Mouse (Mus musculus): ENCODE data around the gene Olfr1098. TPM values are rescaled to one million over a fixed set of nuclear protein-coding genes. Genes with fewer than 3 reads are reported as not detected.

Gene Olfr1098
- not detected in 2 replicates for polyA plus RNA-seq (2015; fragmentation: Nextera tagmentation; extraction: Ambion mirVana)

DNA sequence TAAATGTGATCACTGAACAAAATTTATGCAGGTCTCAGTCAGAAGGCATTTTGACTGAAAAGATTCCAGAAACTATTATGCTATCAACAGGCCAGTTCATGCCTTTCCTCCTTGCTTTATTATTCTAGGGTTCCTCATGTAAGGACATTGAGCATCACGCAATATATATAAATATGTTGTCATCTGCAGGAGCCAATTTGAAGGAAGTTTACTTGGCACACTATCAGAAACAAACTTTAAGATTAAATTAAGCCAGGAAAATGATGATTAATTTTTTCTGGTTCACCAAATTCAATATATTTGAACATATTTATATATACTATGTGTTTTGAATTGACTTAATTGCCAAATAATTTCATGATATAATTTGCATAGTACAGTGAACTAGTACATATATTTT is at the start of gene Olfr1098:
Olfr1098 (minus strand) TSS at position 101 of the 400 bp plus-strand sequence.
- H3K9ac ChIP-seq (ENCODE audit: low read depth, low read length), result no peak within 1 kb of the TSS
- ATAC-seq, result no peak
- no peak for TF ChIP-seq CTCF (IDR thresholded peaks at IDR 0.05; ENCODE audit: low read depth)

DNA sequence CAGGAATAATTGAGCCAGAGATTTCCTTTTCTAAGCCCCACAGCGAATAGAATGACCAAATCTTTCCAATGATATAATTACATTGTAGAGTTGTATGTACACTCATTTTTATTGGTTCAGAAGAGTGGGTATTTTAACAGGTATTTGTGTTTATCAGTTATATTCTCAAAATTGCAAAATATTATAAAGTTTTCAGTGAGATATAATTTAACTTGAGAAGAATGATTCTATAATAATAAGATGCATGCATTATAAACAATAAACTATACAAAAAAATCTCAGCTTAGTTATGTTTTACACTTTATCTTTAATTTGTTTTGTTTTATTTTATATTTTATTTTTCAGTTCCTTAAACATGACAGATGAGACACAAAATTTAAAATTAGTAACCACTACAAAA is 36.2 kb upstream of the Olfr1098 start, which contains the start of gene Olfr1099:
Olfr1099 (minus strand) TSS at position 101 of the 400 bp plus-strand sequence.
- Histone ChIP-seq H3K4me3 (ENCODE audit: low read depth, low read length) (no peak within 1 kb of the TSS), H3K36me3 (ENCODE audit: control insufficient read depth, insufficient read depth) (no peaks in the 10 kb centered on the region), H3K27ac (ENCODE audit: low read depth, low read length) (no peak within 1 kb of the TSS), H3K4me1 (replicated peaks; ENCODE audit: control insufficient read depth, insufficient read depth, low read length) (no peaks in the 10 kb centered on the region), H3K9me3 (ENCODE audit: control insufficient read depth) (no peaks in the 10 kb centered on the region), H3K27me3 (replicated peaks; ENCODE audit: control insufficient read depth, insufficient read depth, low read length) (no peaks in the 10 kb centered on the region), H3K4me2 (replicated peaks; ENCODE audit: low read depth) (no peak within 1 kb of the TSS), H3K9ac (ENCODE audit: low read depth, low read length) (no peak within 1 kb of the TSS)
- no peak for ATAC-seq
- TF ChIP-seq CTCF (IDR thresholded peaks at IDR 0.05; ENCODE audit: low read depth), result no peak
- 81% methylated on average over 1 of the region's 1 CpGs for WGBS

More for the DNA sequence above, at the start of gene Olfr1098:
- no peak within 1 kb of the TSS for H3K27ac ChIP-seq (ENCODE audit: low read depth, low read length)
- 84% methylated on average over 1 of the region's 1 CpGs for WGBS
- H3K9me3 ChIP-seq (ENCODE audit: control insufficient read depth), result no peaks in the 10 kb centered on the region
- no peaks in the 10 kb centered on the region for H3K4me1 ChIP-seq (replicated peaks; ENCODE audit: control insufficient read depth, insufficient read depth, low read length)
- H3K4me2 ChIP-seq (replicated peaks; ENCODE audit: low read depth), result no peak within 1 kb of the TSS
- no peak within 1 kb of the TSS for H3K4me3 ChIP-seq (ENCODE audit: low read depth, low read length)
- H3K27me3 ChIP-seq (replicated peaks; ENCODE audit: control insufficient read depth, insufficient read depth, low read length), result no peaks in the 10 kb centered on the region
- no peaks in the 10 kb centered on the region for H3K36me3 ChIP-seq (ENCODE audit: control insufficient read depth, insufficient read depth)

DNA sequence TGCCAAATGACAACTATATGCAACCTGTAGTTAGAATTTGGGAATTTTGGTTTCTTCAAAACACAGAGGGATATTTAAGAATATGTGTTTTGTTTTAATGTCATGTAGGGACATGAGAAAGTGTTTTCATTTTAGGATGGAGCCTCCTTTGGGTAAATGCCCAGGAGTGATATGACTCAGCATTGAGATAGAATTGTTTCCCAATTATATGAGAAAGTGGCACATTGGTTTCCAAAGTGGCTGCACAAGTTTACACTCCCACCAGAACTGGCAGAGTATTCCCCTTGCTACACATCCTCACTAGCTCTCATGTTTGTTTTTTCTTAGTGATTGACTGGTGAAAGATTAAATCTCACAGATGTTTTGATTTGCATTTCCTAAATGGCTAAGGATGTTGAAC is 2.2 kb upstream of the Olfr1098 start:
- no peak overlapping the region for H3K4me3 ChIP-seq (ENCODE audit: low read depth, low read length)
- H3K4me1 ChIP-seq (replicated peaks; ENCODE audit: control insufficient read depth, insufficient read depth, low read length), result no peaks in the 10 kb centered on the region
- H3K27ac ChIP-seq (ENCODE audit: low read depth, low read length), result no peak overlapping the region
- no peak overlapping the region for H3K4me2 ChIP-seq (replicated peaks; ENCODE audit: low read depth)
- TF ChIP-seq CTCF (IDR thresholded peaks at IDR 0.05; ENCODE audit: low read depth), result no peak
- ATAC-seq, result no peak
- H3K36me3 ChIP-seq (ENCODE audit: control insufficient read depth, insufficient read depth), result no peaks in the 10 kb centered on the region
- H3K9me3 ChIP-seq (ENCODE audit: control insufficient read depth), result no peaks in the 10 kb centered on the region
- H3K27me3 ChIP-seq (replicated peaks; ENCODE audit: control insufficient read depth, insufficient read depth, low read length), result no peaks in the 10 kb centered on the region
- no peak overlapping the region for H3K9ac ChIP-seq (ENCODE audit: low read depth, low read length)

DNA sequence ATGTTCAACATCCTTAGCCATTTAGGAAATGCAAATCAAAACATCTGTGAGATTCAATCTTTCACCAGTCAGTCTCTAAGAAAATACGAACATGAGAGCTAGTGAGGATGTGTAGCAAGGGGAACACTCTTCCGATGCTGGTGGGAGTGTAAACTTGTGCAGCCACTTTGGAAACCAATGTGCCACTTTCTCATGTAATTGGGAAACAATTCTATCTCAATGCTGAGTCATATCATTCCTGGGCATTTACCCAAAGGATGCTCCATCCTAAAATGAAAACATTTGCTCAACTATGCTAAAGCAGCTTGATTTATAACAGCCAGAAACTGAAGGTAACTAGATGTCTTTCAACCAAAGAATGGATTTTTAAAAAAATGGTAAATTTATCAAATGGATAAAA is 18.7 kb downstream of the Olfr1098 start:
- ATAC-seq, result no peak
- Histone ChIP-seq H3K4me1 (replicated peaks; ENCODE audit: control insufficient read depth, insufficient read depth, low read length) (no peaks in the 10 kb centered on the region), H3K9ac (ENCODE audit: low read depth, low read length) (no peak overlapping the region), H3K36me3 (ENCODE audit: control insufficient read depth, insufficient read depth) (no peaks in the 10 kb centered on the region), H3K4me3 (ENCODE audit: low read depth, low read length) (no peak overlapping the region), H3K4me2 (replicated peaks; ENCODE audit: low read depth) (no peak overlapping the region), H3K27me3 (replicated peaks; ENCODE audit: control insufficient read depth, insufficient read depth, low read length) (no peaks in the 10 kb centered on the region), H3K9me3 (ENCODE audit: control insufficient read depth) (no peaks in the 10 kb centered on the region), H3K27ac (ENCODE audit: low read depth, low read length) (no peak overlapping the region)
- no peak for TF ChIP-seq CTCF (IDR thresholded peaks at IDR 0.05; ENCODE audit: low read depth)
- 79% methylated on average over 2 of the region's 2 CpGs for WGBS

DNA sequence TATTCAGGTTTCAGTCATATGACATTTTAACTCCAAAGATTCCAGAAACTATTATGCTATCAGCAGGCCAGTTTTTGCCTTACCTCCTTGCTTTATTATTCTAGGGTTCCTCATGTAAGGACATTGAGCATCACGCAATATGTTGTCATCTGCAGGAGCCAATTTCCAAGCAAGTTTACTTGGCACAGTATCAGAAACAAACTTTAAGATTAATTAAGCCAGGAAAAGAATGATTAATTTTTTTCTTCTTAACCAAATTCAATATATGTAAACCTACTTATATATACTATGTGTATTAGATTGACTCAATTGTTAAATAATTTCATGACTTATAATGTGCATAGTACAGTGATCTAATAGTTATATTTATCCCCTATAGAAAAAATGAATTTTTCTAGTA is 32.2 kb downstream of the Olfr1098 start, which contains the start of gene Olfr1097:
Olfr1097 (minus strand) TSS at position 101 of the 400 bp plus-strand sequence.
- no peak for ATAC-seq
- Histone ChIP-seq H3K9me3 (ENCODE audit: control insufficient read depth) (no peaks in the 10 kb centered on the region), H3K27ac (ENCODE audit: low read depth, low read length) (no peak within 1 kb of the TSS), H3K27me3 (replicated peaks; ENCODE audit: control insufficient read depth, insufficient read depth, low read length) (no peaks in the 10 kb centered on the region), H3K4me2 (replicated peaks; ENCODE audit: low read depth) (no peak within 1 kb of the TSS), H3K4me1 (replicated peaks; ENCODE audit: control insufficient read depth, insufficient read depth, low read length) (no peaks in the 10 kb centered on the region), H3K4me3 (ENCODE audit: low read depth, low read length) (no peak within 1 kb of the TSS), H3K9ac (ENCODE audit: low read depth, low read length) (no peak within 1 kb of the TSS), H3K36me3 (ENCODE audit: control insufficient read depth, insufficient read depth) (no peaks in the 10 kb centered on the region)
- 100% methylated on average over 1 of the region's 1 CpGs for WGBS
- TF ChIP-seq CTCF (IDR thresholded peaks at IDR 0.05; ENCODE audit: low read depth), result no peak

DNA sequence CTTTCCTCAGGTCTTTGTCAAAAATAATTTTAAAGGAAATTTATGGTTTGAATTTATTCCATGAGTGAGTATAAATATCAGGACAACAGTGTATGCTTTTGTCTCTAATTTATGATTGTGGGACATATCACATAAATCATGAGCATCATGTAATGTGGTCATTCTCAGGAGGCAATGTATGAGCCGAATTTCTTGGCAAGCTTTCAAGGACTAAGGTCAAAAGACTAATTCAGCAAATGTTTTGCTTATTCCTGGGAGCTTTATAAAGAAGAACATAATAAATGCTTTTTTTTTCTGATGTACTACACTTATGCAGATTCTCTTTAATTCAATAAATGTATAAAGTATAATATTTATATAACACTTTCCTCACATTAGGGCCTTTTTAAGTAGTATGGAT is 49.6 kb downstream of the Olfr1098 start, which contains the start of gene Gm13723:
Gm13723 (minus strand) TSS at position 101 of the 400 bp plus-strand sequence.
- no peak for TF ChIP-seq CTCF (IDR thresholded peaks at IDR 0.05; ENCODE audit: low read depth)
- WGBS, result 51% methylated on average over 1 of the region's 1 CpGs

More for the DNA sequence above, 49.6 kb downstream of the Olfr1098 start, which contains the start of gene Gm13723:
- no peak within 1 kb of the TSS for H3K4me2 ChIP-seq (replicated peaks; ENCODE audit: low read depth)
- no peak within 1 kb of the TSS for H3K4me3 ChIP-seq (ENCODE audit: low read depth, low read length)
- no peaks in the 10 kb centered on the region for H3K36me3 ChIP-seq (ENCODE audit: control insufficient read depth, insufficient read depth)
- no peaks in the 10 kb centered on the region for H3K4me1 ChIP-seq (replicated peaks; ENCODE audit: control insufficient read depth, insufficient read depth, low read length)
- no peak within 1 kb of the TSS for H3K27ac ChIP-seq (ENCODE audit: low read depth, low read length)
- no peak for ATAC-seq
- H3K27me3 ChIP-seq (replicated peaks; ENCODE audit: control insufficient read depth, insufficient read depth, low read length), result no peaks in the 10 kb centered on the region
- H3K9ac ChIP-seq (ENCODE audit: low read depth, low read length), result no peak within 1 kb of the TSS
- no peaks in the 10 kb centered on the region for H3K9me3 ChIP-seq (ENCODE audit: control insufficient read depth)

Other genes with a start within 250 kb of the Olfr1098 start
- gene Olfr1086, start 244.5 kb downstream of the Olfr1098 start, polyA plus RNA-seq (2015; fragmentation: Nextera tagmentation; extraction: Ambion mirVana), result not detected in 2 replicates
- not detected in 2 replicates for gene Olfr1087, start 226.2 kb downstream of the Olfr1098 start, polyA plus RNA-seq (2015; fragmentation: Nextera tagmentation; extraction: Ambion mirVana)
- not detected in 2 replicates for gene Olfr1089, start 190.8 kb downstream of the Olfr1098 start, polyA plus RNA-seq (2015; fragmentation: Nextera tagmentation; extraction: Ambion mirVana)
- not detected in 2 replicates for gene Olfr1090, start 165.6 kb downstream of the Olfr1098 start, polyA plus RNA-seq (2015; fragmentation: Nextera tagmentation; extraction: Ambion mirVana)
- not detected in 2 replicates for gene Olfr1093, start 142.1 kb downstream of the Olfr1098 start, polyA plus RNA-seq (2015; fragmentation: Nextera tagmentation; extraction: Ambion mirVana)
- not detected in 2 replicates for gene Olfr141, start 114.5 kb downstream of the Olfr1098 start, polyA plus RNA-seq (2015; fragmentation: Nextera tagmentation; extraction: Ambion mirVana)
- gene Olfr1094, start 99.9 kb downstream of the Olfr1098 start, polyA plus RNA-seq (2015; fragmentation: Nextera tagmentation; extraction: Ambion mirVana), result not detected in 2 replicates
- not detected in 2 replicates for gene Olfr1095, start 72.8 kb downstream of the Olfr1098 start, polyA plus RNA-seq (2015; fragmentation: Nextera tagmentation; extraction: Ambion mirVana)
- not detected in 2 replicates for gene Gm13723, start 49.7 kb downstream of the Olfr1098 start, polyA plus RNA-seq (2015; fragmentation: Nextera tagmentation; extraction: Ambion mirVana)
- not detected in 2 replicates for gene Olfr1097, start 32.3 kb downstream of the Olfr1098 start, polyA plus RNA-seq (2015; fragmentation: Nextera tagmentation; extraction: Ambion mirVana)
- not detected in 2 replicates for gene Olfr1099, start 36.1 kb upstream of the Olfr1098 start, polyA plus RNA-seq (2015; fragmentation: Nextera tagmentation; extraction: Ambion mirVana)
- gene Olfr1100, start 55.4 kb upstream of the Olfr1098 start, polyA plus RNA-seq (2015; fragmentation: Nextera tagmentation; extraction: Ambion mirVana), result not detected in 2 replicates
- not detected in 2 replicates for gene Olfr1101, start 66.7 kb upstream of the Olfr1098 start, polyA plus RNA-seq (2015; fragmentation: Nextera tagmentation; extraction: Ambion mirVana)
- gene Olfr1102, start 73.9 kb upstream of the Olfr1098 start, polyA plus RNA-seq (2015; fragmentation: Nextera tagmentation; extraction: Ambion mirVana), result not detected in 2 replicates
- gene Olfr1104, start 102.5 kb upstream of the Olfr1098 start, polyA plus RNA-seq (2015; fragmentation: Nextera tagmentation; extraction: Ambion mirVana), result not detected in 2 replicates
- gene Olfr1105, start 112.0 kb upstream of the Olfr1098 start, polyA plus RNA-seq (2015; fragmentation: Nextera tagmentation; extraction: Ambion mirVana), result not detected in 2 replicates
- gene Olfr1106, start 127.7 kb upstream of the Olfr1098 start, polyA plus RNA-seq (2015; fragmentation: Nextera tagmentation; extraction: Ambion mirVana), result not detected in 2 replicates
- not detected in 2 replicates for gene Olfr1107, start 151.3 kb upstream of the Olfr1098 start, polyA plus RNA-seq (2015; fragmentation: Nextera tagmentation; extraction: Ambion mirVana)
- not detected in 2 replicates for gene Olfr1109, start 171.5 kb upstream of the Olfr1098 start, polyA plus RNA-seq (2015; fragmentation: Nextera tagmentation; extraction: Ambion mirVana)
- not detected in 2 replicates for gene Olfr259, start 190.0 kb upstream of the Olfr1098 start, polyA plus RNA-seq (2015; fragmentation: Nextera tagmentation; extraction: Ambion mirVana)
- gene Olfr1110, start 215.8 kb upstream of the Olfr1098 start, polyA plus RNA-seq (2015; fragmentation: Nextera tagmentation; extraction: Ambion mirVana), result not detected in 2 replicates
- gene Olfr1111, start 228.1 kb upstream of the Olfr1098 start, polyA plus RNA-seq (2015; fragmentation: Nextera tagmentation; extraction: Ambion mirVana), result not detected in 2 replicates

All from intestine, postnatal 0 days (tissue).